Mouse (Mus musculus) frontal cortex, postnatal 14 days (tissue): Measurements from ENCODE around the gene Prss35.

Source experiments
- DNase-seq, 2 experiments: peaks; one replicate each; pipeline ENCODE4 v3.0.0; 2022; ENCODE audit warnings: low spot score in 2 of 2

Gene Prss35

DNA sequence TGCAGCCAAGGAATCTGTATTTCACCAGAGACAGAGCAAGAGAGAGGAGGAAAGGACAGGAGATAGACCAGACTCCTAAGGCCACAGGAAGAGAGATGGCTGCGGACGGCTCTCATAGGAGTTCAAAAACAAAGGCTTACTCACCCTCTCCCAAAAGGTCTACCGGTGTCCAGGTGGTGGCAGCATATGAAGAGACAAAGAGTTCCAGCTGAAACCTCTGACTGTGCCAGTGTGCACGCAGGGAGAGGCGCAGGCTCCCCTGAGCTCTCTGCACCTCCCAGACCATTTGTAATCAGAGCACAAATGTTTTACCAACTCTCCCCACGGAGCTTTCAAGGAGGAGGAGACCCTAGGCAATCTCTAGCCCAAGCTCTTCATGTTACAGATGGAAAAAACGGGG is 55.2 kb downstream of the Prss35 start:
- no peak for DNase-seq

DNA sequence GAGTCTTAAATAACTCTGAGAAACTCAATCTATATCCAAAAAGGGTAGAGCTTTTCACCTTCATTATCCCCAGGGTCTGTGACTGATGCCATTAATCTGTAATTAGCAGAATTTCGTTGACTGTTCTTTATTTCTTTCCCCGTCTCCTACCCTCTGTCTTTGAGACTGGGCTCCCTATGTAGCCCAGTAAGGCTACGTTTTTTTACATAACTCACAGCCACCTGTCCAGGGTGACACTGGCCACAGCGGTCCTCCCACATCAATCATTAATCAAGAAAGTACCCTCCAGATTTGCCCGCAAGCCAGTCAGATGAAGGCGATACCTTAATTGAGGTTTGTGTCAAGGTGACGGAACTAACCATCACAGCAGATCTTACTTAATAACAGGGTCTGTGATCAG is 55.6 kb downstream of the Prss35 start:
- DNase-seq: no peak

DNA sequence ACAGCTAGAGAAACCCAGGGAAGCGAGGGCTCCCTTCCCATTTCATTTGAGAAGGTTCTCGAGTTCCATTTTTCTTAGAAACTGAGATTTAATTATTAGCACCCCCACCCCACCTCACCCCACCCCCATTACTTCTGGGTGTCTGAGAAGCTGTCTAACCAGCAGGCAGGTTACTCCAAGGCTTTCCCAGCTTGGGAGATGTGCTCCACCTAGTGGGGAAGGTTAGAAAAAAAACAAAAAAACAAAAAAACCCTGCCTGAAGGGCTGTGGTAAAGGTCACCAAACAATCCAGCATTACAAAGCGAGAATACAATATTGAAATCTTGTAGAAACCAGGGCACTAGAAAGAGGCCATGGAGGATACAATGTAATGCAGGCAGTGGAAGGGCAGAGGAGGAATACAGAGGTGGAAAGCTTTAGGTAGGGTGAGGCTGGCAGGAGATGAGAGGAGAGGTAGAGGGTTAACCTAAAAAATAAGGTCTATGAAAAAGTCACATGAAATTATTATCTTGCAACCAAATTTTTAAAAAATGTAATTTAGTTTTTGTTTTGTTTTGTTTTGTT is 57.2 kb downstream of the Prss35 start:
- no peak for DNase-seq
